Mouse (Mus musculus) G1E (cell line): ENCODE results near the gene Zdhhc12. TPM values are rescaled to one million over a fixed set of nuclear protein-coding genes. Genes with fewer than 3 reads are reported as not detected.
A peak's percentile ranks its signal among the peaks of the same experiment; 100 is the strongest.
"Not testable (repeated sequence)": the region's sequence is repeated elsewhere in the genome, so short reads cannot be mapped to it uniquely, and the experiment has no call there.

Source experiments
- ATAC-seq: 2 replicates; pipeline ENCODE4 v1.8.0; 2016; ENCODE audit warnings: mild to moderate bottlenecking; ENCODE audit not compliant: insufficient number of reproducible peaks, poor library complexity, low FRiP score, severe bottlenecking; ENCODE audit errors: extremely low read depth
- DNase-seq: peaks from one replicate; pipeline ENCODE4 v3.0.0; 2012; ENCODE audit warnings: low spot score
- H3K27me3 ChIP-seq: 2 replicates; pipeline ENCODE4 v1.6.1; 2012; ENCODE audit warnings: mild to moderate bottlenecking, low read length, inconsistent platforms; ENCODE audit not compliant: insufficient read depth
- H3K36me3 ChIP-seq: replicated peaks from 2 replicates; pipeline ENCODE3; 2012; ENCODE audit warnings: mild to moderate bottlenecking, inconsistent platforms
- H3K4me1 ChIP-seq: 2 replicates; pipeline ENCODE4 v1.6.1; 2012; ENCODE audit warnings: low read depth, low read length, inconsistent platforms, mixed read lengths; ENCODE audit not compliant: insufficient read depth
- H3K4me3 ChIP-seq: 2 replicates; pipeline ENCODE4 v1.5.1; 2012; ENCODE audit warnings: low read depth, mild to moderate bottlenecking, inconsistent platforms, low read length, moderate library complexity, mixed read lengths
- H3K9me3 ChIP-seq: replicated peaks from 2 replicates; pipeline ENCODE4 v1.6.1; 2012; ENCODE audit warnings: inconsistent platforms
- CTCF ChIP-seq: IDR thresholded peaks from 2 replicates; pipeline ENCODE4 v1.5.1; 2012; ENCODE audit warnings: low read depth, low read length, inconsistent platforms, mixed read lengths
- GATA1 ChIP-seq: IDR thresholded peaks from 2 replicates; pipeline ENCODE4 v1.6.1; 2012; ENCODE audit warnings: borderline replicate concordance, low read length, inconsistent platforms, mixed read lengths
- GATA2 ChIP-seq: IDR thresholded peaks from 2 replicates; pipeline ENCODE4 v1.6.1; 2012; ENCODE audit warnings: low read depth, low read length, inconsistent platforms, borderline replicate concordance
- POLR2AphosphoS5 ChIP-seq: IDR thresholded peaks from 2 replicates; pipeline ENCODE4 v1.6.1; 2012; ENCODE audit warnings: low read depth, low read length, inconsistent platforms; ENCODE audit not compliant: insufficient replicate concordance
- TAL1 ChIP-seq: conservative IDR thresholded peaks from 2 replicates; pipeline ENCODE4 v1.6.1; 2012; ENCODE audit warnings: low read depth, low read length, inconsistent platforms, mixed read lengths
- polyA plus RNA-seq: library from polyadenylated mRNA; stranded (reverse); fragments of >175 nt; gene quantifications from 2 replicates; pipeline ENCODE4 v1.2.3, GENCODE M21; 2012
- total RNA-seq, 2 experiments: library from RNA; stranded (forward) in 1 of 2; stranded (reverse) in 1 of 2; fragments of 200-1000 nt in 1 of 2; fragments of >200 nt in 1 of 2; fragmentation: Nextera tagmentation in 1 of 2; gene quantifications; 2 replicates each; pipeline ENCODE4 v1.2.3; 2014 to 2017

Zdhhc12 gene
- total and polyA plus RNA-seq, 3 experiments, result 9.5 to 31.4 (median 25.4) TPM

DNA sequence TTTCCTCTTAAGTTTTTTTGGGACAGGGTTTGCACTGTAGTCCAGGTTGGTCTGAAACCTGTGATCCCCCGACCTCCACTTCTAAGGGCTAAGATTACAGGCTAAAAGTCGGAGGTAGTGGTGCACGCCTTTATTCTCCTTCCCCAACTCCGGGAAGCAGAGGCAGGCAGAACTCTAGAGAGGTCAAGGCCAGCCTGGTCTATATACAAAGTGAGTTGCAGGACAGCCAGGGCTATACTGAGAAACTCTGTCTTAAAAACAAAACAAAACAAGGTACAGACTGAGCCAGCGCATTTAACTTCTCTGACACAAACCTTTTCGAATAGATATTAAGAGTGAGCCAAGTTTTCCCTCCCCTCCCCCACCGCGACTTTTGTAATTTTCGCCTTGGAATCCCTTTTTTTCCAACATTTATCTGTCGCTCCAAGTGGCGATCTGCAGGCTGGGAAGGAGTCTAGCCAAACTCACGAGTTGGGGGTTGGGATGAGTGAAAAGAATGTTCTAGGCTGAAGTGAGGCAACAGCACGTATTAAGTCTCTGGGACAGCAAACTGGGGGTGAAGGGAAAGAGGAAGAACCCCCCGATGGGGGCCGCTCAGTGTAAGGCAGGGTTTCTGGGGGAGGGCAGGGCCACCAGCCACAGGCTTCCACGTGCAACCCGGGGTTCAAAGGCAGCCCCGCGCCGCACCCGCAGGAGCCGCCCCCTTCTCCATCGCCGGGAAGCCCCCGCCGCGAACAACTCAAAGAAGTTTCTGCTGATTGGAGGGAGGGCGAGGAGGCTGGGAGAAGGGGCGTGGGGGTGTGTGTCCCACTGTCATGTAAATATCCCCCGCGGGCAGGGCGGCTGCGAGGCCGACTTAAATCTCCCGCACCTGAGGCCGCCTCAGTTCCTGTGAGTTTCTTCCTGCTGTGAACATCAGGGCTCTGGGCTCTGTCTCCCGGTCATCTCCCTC, 32.0 kb downstream of the Zdhhc12 start:
- no peak for TF ChIP-seq GATA2
- no peak for TF ChIP-seq GATA1
- TF ChIP-seq TAL1, result no peak
- no peak for TF ChIP-seq POLR2AphosphoS5
- TF ChIP-seq CTCF, result no peak
- H3K4me1 ChIP-seq, result peaks cover 57% of the 10 kb centered on the region
- ATAC-seq (0 out of 2 replicates have a peak, but pooled peaks have one; percentile 22), DNase-seq (peak; percentile 93)
- no peaks in the 10 kb centered on the region for H3K27me3 ChIP-seq
- no peaks in the 10 kb centered on the region for H3K9me3 ChIP-seq
- peaks cover 11% of the 10 kb centered on the region for H3K36me3 ChIP-seq
- peak overlapping the region; percentile 80 for H3K4me3 ChIP-seq

DNA sequence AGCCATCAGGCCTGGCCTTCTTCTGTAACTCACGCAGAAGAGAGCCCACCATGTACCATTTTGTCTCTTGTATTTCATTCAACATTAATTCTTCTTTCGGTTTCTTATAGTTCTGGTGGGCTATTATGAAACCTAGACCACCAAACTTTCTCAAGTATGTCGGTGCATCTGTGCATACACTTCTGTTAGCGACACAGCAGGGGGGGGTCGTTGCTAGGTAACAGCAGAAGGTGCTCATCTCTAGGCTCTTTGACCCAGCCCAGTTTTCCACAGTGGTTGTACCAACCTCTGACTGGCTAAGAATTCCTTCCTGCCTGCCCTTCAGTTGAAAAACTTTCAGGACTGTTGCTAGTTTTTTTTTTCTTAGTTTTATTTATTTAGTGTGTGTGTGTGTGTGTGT, 35.0 kb downstream of the Zdhhc12 start:
- H3K27me3 ChIP-seq, result peaks cover 3% of the 10 kb centered on the region; the same call in 1 of the 2 replicates
- peaks cover 42% of the 10 kb centered on the region for H3K4me1 ChIP-seq
- H3K9me3 ChIP-seq, result no peaks in the 10 kb centered on the region
- DNase-seq (no peak), ATAC-seq (no peak)
- TF ChIP-seq GATA2 (no peak), POLR2AphosphoS5 (no peak), GATA1 (no peak), TAL1 (no peak), CTCF (no peak)
- H3K4me3 ChIP-seq, result no peak overlapping the region
- H3K36me3 ChIP-seq, result peaks cover 6% of the 10 kb centered on the region

DNA sequence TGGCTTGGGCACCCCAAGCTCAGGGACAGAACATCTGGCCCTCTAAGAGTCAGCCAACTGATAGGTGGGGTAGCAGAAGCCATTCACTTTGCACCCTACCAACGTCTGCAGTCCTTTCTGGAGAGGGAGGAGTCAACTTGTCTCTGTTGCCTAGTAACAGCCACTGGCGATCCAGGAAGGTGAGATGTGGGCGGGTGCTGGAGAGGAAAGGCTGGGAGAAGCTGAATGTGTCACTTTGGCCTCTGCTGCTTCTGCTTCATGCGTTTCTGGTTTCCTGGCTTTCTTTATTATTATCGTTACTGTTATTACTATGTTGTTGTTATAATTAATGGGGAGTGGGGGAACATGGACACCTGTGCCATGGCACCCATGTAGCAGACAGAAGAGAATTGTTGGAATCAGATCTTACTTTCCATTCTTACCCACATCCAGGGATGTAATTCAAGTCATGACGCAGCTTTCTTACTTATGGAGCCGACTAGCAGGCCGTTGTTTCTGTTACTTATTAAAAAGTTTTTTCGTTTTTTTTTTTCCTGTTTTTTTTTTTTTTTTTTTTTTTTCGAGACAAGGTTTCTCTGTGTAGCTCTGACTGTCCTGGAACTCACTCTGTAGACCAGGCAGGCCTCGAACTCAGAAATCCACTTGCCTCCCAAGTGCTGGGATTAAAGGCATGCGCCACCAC, 36.1 kb downstream of the Zdhhc12 start, which contains the start of gene Set:
Set (plus strand) TSS at position 156 of the 682 bp plus-strand sequence.
- ATAC-seq (peak; percentile 49), DNase-seq (peak; percentile 53)
- Histone ChIP-seq H3K36me3 (no peaks in the 10 kb centered on the region), H3K9me3 (no peaks in the 10 kb centered on the region), H3K4me3 (no peak within 1 kb of the TSS), H3K4me1 (peaks cover 32% of the 10 kb centered on the region), H3K27me3 (peaks cover 3% of the 10 kb centered on the region; the same call in 1 of the 2 replicates)
- no peak for TF ChIP-seq TAL1
- TF ChIP-seq POLR2AphosphoS5, result no peak
- no peak for TF ChIP-seq CTCF

DNA sequence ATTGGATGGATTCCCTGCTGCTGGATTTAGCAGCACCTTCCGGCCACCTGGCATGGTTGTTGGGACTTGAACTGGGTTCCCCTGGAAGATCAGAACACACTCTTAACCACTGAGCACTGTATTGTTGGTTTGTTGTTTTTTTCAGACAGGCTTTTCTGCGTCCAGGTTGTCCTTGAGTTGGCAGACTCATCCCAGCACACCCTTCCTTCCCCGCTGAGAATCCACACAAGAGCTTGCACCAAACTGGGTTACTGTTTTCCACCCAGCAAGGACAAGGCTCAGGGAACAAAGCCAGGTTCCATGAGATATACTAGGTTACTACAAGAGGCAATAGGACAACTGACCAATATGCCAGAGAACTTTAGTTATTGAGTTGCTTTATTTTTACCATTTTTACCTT, 36.7 kb downstream of the Zdhhc12 start:
- H3K4me3 ChIP-seq, result no peak overlapping the region
- no peaks in the 10 kb centered on the region for H3K36me3 ChIP-seq
- peaks cover 29% of the 10 kb centered on the region for H3K4me1 ChIP-seq
- H3K27me3 ChIP-seq, result peaks cover 3% of the 10 kb centered on the region; the same call in 1 of the 2 replicates
- no peak for ATAC-seq
- TF ChIP-seq CTCF (no peak), TAL1 (no peak)
- no peaks in the 10 kb centered on the region for H3K9me3 ChIP-seq
- no peak for DNase-seq

DNA sequence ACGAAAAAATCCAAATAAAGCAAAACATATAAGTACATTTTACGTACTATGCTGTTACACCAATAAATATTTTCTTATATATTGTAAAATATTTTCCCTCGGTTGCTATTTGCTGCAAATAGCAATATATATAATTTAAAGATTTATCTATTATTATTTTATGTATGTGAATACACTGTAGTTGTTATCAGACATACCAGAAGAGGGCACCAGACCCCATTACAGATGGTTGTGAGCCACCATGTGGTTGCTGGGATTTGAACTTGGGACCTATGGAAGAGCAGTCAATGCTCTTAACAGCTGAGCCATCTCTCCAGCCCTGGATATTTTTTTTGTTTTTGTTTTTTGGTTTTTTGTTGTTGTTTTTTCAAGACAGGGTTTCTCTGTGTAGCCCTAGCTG, 38.1 kb downstream of the Zdhhc12 start:
- not testable (repeated sequence) for H3K4me3 ChIP-seq, H3K27me3 ChIP-seq, H3K36me3 ChIP-seq, H3K9me3 ChIP-seq, DNase-seq, ATAC-seq
- H3K4me1 ChIP-seq, result peaks cover 17% of the 10 kb centered on the region

DNA sequence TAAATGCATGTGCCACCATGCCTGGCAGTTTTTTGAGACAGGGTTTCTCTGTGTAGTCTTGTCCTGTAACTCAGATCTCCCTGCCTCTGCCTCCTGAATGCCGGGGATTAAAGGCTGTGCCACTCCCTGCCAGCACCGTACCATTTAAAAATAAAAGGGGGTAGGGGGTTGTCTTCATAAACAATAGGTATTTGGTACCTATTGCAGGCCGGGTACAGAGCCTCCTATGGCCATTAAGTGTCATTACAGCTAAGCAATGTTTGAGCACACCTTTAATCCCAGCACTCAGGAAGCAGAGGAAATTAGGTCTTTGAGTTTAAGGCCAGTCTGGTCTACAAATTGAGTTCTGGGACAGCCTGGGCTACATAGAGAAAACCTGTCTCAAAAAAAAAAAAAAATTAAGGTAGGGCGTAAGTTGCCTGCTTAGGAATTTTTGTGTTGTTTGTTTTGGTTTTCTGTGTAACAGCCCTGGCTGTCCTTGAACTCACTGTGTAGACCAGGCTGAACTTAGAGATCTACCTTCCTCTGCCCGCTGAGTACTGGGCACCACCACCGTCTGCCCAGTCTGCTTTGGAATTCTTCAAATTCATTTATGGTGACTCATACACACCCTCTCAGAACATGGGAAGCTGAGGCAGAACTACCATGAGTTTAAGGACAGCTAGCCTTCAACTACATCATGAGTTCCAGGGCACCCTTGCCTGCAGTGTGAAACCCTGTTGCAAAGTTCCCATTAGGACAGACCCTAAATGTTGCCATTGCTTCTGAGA, 41.3 kb downstream of the Zdhhc12 start:
- H3K27me3 ChIP-seq, result peaks cover 3% of the 10 kb centered on the region; the same call in 1 of the 2 replicates
- no peak for DNase-seq
- TF ChIP-seq POLR2AphosphoS5, result no peak
- TF ChIP-seq TAL1, result no peak
- TF ChIP-seq CTCF, result peak; percentile 72; the same call in 1 of the 2 replicates
- H3K9me3 ChIP-seq, result no peaks in the 10 kb centered on the region
- ATAC-seq, result no peak
- peaks cover 27% of the 10 kb centered on the region for H3K4me1 ChIP-seq
- no peak overlapping the region for H3K4me3 ChIP-seq
- H3K36me3 ChIP-seq, result peaks cover 5% of the 10 kb centered on the region
